In the genomic region with DNA sequence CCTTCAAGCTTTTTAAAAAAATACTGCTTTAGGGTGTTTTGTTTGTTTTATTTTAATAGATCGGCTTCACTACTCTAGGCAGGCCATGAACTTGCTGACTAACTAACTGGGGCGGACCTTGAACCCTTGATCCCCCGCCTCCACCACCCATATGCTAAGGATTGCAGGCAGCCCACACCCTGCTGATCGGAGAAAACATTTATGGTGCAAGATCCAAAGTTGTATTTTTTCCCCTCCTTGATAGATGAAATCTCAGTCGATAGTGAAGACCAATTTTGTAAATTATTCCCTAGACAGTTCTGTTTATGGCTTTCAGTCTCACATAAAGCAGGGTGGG, we compare ENCODE assay signal across 8 mouse cellular contexts. TPM values are rescaled to one million over a fixed set of nuclear protein-coding genes. Genes with fewer than 3 reads are reported as not detected.
A peak's percentile ranks its signal among the peaks of the same experiment; 100 is the strongest.
DNase-seq lines count a peak whose midpoint lies in the region; ATAC-seq and TF ChIP-seq lines count a peak whose summit lies in the region.

No protein-coding gene starts in this region.

- H3K9me3 ChIP-seq in intestine, embryonic 16.5 days (ENCODE audit: control insufficient read depth, low read length), result no peaks in the 10 kb centered on the region
- H3K9me3 ChIP-seq in lung, embryonic 16.5 days (ENCODE audit: control insufficient read depth, low read length), result no peaks in the 10 kb centered on the region

- H3K27ac ChIP-seq in thymus, adult 2 months (ENCODE audit: control insufficient read depth, insufficient read depth, low read length), result no peak overlapping the region
- H3K27ac ChIP-seq in intestine, embryonic 16.5 days (ENCODE audit: low read length), result peak overlapping the region; percentile 96
- peak overlapping the region; percentile 74 for H3K27ac ChIP-seq in lung, embryonic 16.5 days (ENCODE audit: low read length)

- H3K9ac ChIP-seq in intestine, embryonic 16.5 days (ENCODE audit: low read depth, low read length), result peak overlapping the region; percentile 98
- peak overlapping the region; percentile 95 for H3K9ac ChIP-seq in lung, embryonic 16.5 days (ENCODE audit: low read length)

- TF ChIP-seq POLR2A in thymus, adult 2 months (IDR thresholded peaks at IDR 0.05; ENCODE audit: control insufficient read depth, extremely low read depth, insufficient read depth, low read length, poor library complexity), result no peak

- H3K4me3 ChIP-seq in thymus, adult 2 months (ENCODE audit: control insufficient read depth, insufficient read depth, low read length), result peak overlapping the region; percentile 74
- H3K4me3 ChIP-seq in intestine, embryonic 16.5 days (ENCODE audit: low read length), result peak overlapping the region; percentile 84
- H3K4me3 ChIP-seq in lung, embryonic 16.5 days (ENCODE audit: low read length), result peak overlapping the region; percentile 67

- H3K36me3 ChIP-seq in thymus, adult 2 months (ENCODE audit: control insufficient read depth, insufficient read depth, low read length), result peaks cover 16% of the 10 kb centered on the region
- H3K36me3 ChIP-seq in intestine, embryonic 16.5 days (ENCODE audit: control insufficient read depth, insufficient read depth, low read length), result no peaks in the 10 kb centered on the region; the same call in 1 of the 2 replicates
- H3K36me3 ChIP-seq in lung, embryonic 16.5 days (ENCODE audit: control insufficient read depth, insufficient read depth, low read length), result peaks cover 21% of the 10 kb centered on the region

- WGBS in thymus, adult 2 months, result 2% methylated on average over 5 of the region's 5 CpGs
- 1% methylated on average over 5 of the region's 5 CpGs for WGBS in intestine, embryonic 16.5 days
- 1% methylated on average over 5 of the region's 5 CpGs for WGBS in lung, embryonic 16.5 days

- no peak for TF ChIP-seq CTCF in thymus, adult 2 months (IDR thresholded peaks at IDR 0.05; ENCODE audit: borderline replicate concordance, control insufficient read depth, extremely low read depth, insufficient read depth, low read length, poor library complexity)

- peak; percentile 62 to 82 for DNase-seq in adrenal gland, adult (ENCODE audit: inconsistent age in 2 of 2, low spot score in 1 of 2)
- no peak for DNase-seq in adrenal gland, adult 2 months
- no peak for DNase-seq in thymus, adult 2 months
- no peak for DNase-seq in thymus, postnatal 4 days
- no peak for DNase-seq in ovary, postnatal 10 days (ENCODE audit: low spot score)
- no peak for DNase-seq in cerebellum, adult 9-11 months

- H3K4me2 ChIP-seq in intestine, embryonic 16.5 days (ENCODE audit: low read depth, low read length), result peak overlapping the region; percentile 60
- peak overlapping the region; percentile 70 for H3K4me2 ChIP-seq in lung, embryonic 16.5 days (ENCODE audit: low read depth, low read length)

- H3K4me1 ChIP-seq in thymus, adult 2 months (replicated peaks; ENCODE audit: control insufficient read depth, insufficient read depth, low read length), result peaks cover 6% of the 10 kb centered on the region
- H3K4me1 ChIP-seq in intestine, embryonic 16.5 days (ENCODE audit: control insufficient read depth, insufficient read depth, low read length), result peaks cover 17% of the 10 kb centered on the region
- peaks cover 14% of the 10 kb centered on the region for H3K4me1 ChIP-seq in lung, embryonic 16.5 days (replicated peaks; ENCODE audit: control insufficient read depth, insufficient read depth, low read length)

- peak; percentile 83 for ATAC-seq in intestine, embryonic 16.5 days
- ATAC-seq in lung, embryonic 16.5 days (ENCODE audit: low read depth), result peak; percentile 27; the same call in 1 of the 2 replicates

- no peaks in the 10 kb centered on the region for H3K27me3 ChIP-seq in thymus, adult 2 months (ENCODE audit: control insufficient read depth, insufficient read depth, low read length)
- no peaks in the 10 kb centered on the region for H3K27me3 ChIP-seq in intestine, embryonic 16.5 days (replicated peaks; ENCODE audit: control insufficient read depth, insufficient read depth, low read length)
- H3K27me3 ChIP-seq in lung, embryonic 16.5 days (ENCODE audit: control insufficient read depth, insufficient read depth, low read depth, low read length), result no peaks in the 10 kb centered on the region

RNA-seq across cellular contexts. Expression of a gene that starts 0.8 kb away (rescaled TPM):
- 100 to 1,000 TPM; 339 to 391 TPM for total RNA-seq in adrenal gland, adult 2 months (2021)
- polyA plus RNA-seq in adrenal gland, adult 2 months (2012; rRNA removed), result 610 and 630 TPM in 2 replicates
- 322 and 336 TPM in 2 replicates for polyA plus RNA-seq in thymus, adult 2 months (2012; rRNA removed)
- 674 and 732 TPM in 2 replicates for polyA plus RNA-seq in intestine, embryonic 16.5 days (2015; fragmentation: Nextera tagmentation; extraction: Ambion mirVana)
- polyA plus RNA-seq in lung, embryonic 16.5 days (2015; fragmentation: Nextera tagmentation; extraction: Ambion mirVana), result 563 and 641 TPM in 2 replicates

RNA-seq across cellular contexts. Expression of a gene that starts 6.3 kb away (rescaled TPM):
- 10 to 100 TPM; 14.3 to 20.8 TPM for total RNA-seq in adrenal gland, adult 2 months (2021)
- 0.27 and 0.38 TPM in 2 replicates for polyA plus RNA-seq in adrenal gland, adult 2 months (2012; rRNA removed)
- polyA plus RNA-seq in thymus, adult 2 months (2012; rRNA removed), result 2.9 and 3.5 TPM in 2 replicates
- 9.7 and 12.7 TPM in 2 replicates for polyA plus RNA-seq in intestine, embryonic 16.5 days (2015; fragmentation: Nextera tagmentation; extraction: Ambion mirVana)
- 5.8 and 7.7 TPM in 2 replicates for polyA plus RNA-seq in lung, embryonic 16.5 days (2015; fragmentation: Nextera tagmentation; extraction: Ambion mirVana)

RNA-seq across cellular contexts. Expression of a gene that starts 35.2 kb away (rescaled TPM):
- 100 to 1,000 TPM; 580 to 729 TPM for total RNA-seq in adrenal gland, adult 2 months (2021)
- polyA plus RNA-seq in adrenal gland, adult 2 months (2012; rRNA removed), result 256 and 331 TPM in 2 replicates
- 120 and 133 TPM in 2 replicates for polyA plus RNA-seq in thymus, adult 2 months (2012; rRNA removed)
- 511 and 784 TPM in 2 replicates for polyA plus RNA-seq in intestine, embryonic 16.5 days (2015; fragmentation: Nextera tagmentation; extraction: Ambion mirVana)
- 181 and 202 TPM in 2 replicates for polyA plus RNA-seq in lung, embryonic 16.5 days (2015; fragmentation: Nextera tagmentation; extraction: Ambion mirVana)

Comparison
In these comparisons a context has a peak if more than half of its experiments do, and no peak if none do; other contexts are left out.
1. DNase-seq: peak in adrenal gland, adult (2 of 2); none in adrenal gland, adult 2 months (single experiment), thymus, adult 2 months (single experiment), thymus, postnatal 4 days (single experiment), ovary, postnatal 10 days (single experiment) and cerebellum, adult 9-11 months (single experiment).
2. Peak in every context shown above with its lines, with median percentiles within 50 percentile points of each other: H3K4me3 ChIP-seq.